Mouse (Mus musculus) stomach, embryonic 16.5 days (tissue): ENCODE measurements around the gene Sgip1. TPM values are rescaled to one million over a fixed set of nuclear protein-coding genes. Genes with fewer than 3 reads are reported as not detected.

Experiments
- ATAC-seq: fragments of 200-750 bp; cut with Nextera tagmentation; 2 replicates; pipeline ENCODE4 v1.8.0; 2017; ENCODE audit warnings: moderate number of reproducible peaks, moderate TSS enrichment; ENCODE audit not compliant: insufficient read depth, low FRiP score
- H3K27ac ChIP-seq: fragments of 300-500 bp; sonication (generic); 2 replicates; pipeline ENCODE4 v1.5.1; 2014; ENCODE audit warnings: low read length
- H3K27me3 ChIP-seq: fragments of 300-500 bp; sonication (generic); 2 replicates; pipeline ENCODE4 v1.6.1; 2014; ENCODE audit warnings: low read length, control low read depth, mixed read lengths; ENCODE audit not compliant: control insufficient read depth, insufficient read depth
- H3K36me3 ChIP-seq: fragments of 300-500 bp; sonication (generic); 2 replicates; pipeline ENCODE4 v1.6.1; 2014; ENCODE audit warnings: low read length; ENCODE audit not compliant: control insufficient read depth, insufficient read depth
- H3K4me1 ChIP-seq: fragments of 300-500 bp; sonication (generic); 2 replicates; pipeline ENCODE4 v1.6.1; 2014; ENCODE audit warnings: low read length, control low read depth, mixed read lengths; ENCODE audit not compliant: control insufficient read depth, insufficient read depth
- H3K4me2 ChIP-seq: fragments of 300-500 bp; sonication (generic); 2 replicates; pipeline ENCODE4 v1.6.1; 2014; ENCODE audit warnings: low read depth, low read length, mixed read lengths
- H3K4me3 ChIP-seq: fragments of 300-500 bp; sonication (generic); replicated peaks from 2 replicates; pipeline ENCODE4 v1.5.1; 2014; ENCODE audit warnings: mild to moderate bottlenecking, low read length
- H3K9ac ChIP-seq: fragments of 300-500 bp; sonication (generic); 2 replicates; pipeline ENCODE4 v1.6.1; 2014; ENCODE audit warnings: low read length
- H3K9me3 ChIP-seq: fragments of 300-500 bp; sonication (generic); replicated peaks from 2 replicates; pipeline ENCODE4 v1.6.1; 2016; ENCODE audit warnings: low read length, control low read depth; ENCODE audit not compliant: control insufficient read depth
- WGBS: fragments of 180-500 bp; shearing (Covaris S2); extraction: QIAGEN DNeasy Blood & Tissue Kit; methylation state at CpG from one replicate; pipeline ENCODE4 v1.1.7; 2014; 5-methylcytosine and 5-hydroxymethylcytosine counted together
- polyA plus RNA-seq: library from polyadenylated mRNA; unstranded; fragments of >200 nt; fragmentation: Nextera tagmentation; extraction: Ambion mirVana; gene quantifications from 2 replicates; pipeline ENCODE4 v1.2.1, GENCODE M21; 2015

Gene Sgip1
- polyA plus RNA-seq, 1 experiment from 2014 or later, result 7.9 TPM

- no peak overlapping the region for H3K4me2 ChIP-seq
- H3K9ac ChIP-seq, result no peak overlapping the region
- no peak overlapping the region for H3K27ac ChIP-seq
- 80% methylated on average over 11 of the region's 11 CpGs for WGBS
- no peaks in the 10 kb centered on the region for H3K36me3 ChIP-seq
- no peak for ATAC-seq
- no peaks in the 10 kb centered on the region for H3K4me1 ChIP-seq
- H3K4me3 ChIP-seq, result no peak overlapping the region
- no peaks in the 10 kb centered on the region for H3K9me3 ChIP-seq
- no peaks in the 10 kb centered on the region for H3K27me3 ChIP-seq
Observed at GRCm38 (mm10) chr4:102840956-102841729, 100.0 kb downstream of the Sgip1 start.

- Histone ChIP-seq H3K9ac (no peak overlapping the region), H3K27ac (no peak overlapping the region), H3K4me1 (no peaks in the 10 kb centered on the region), H3K27me3 (no peaks in the 10 kb centered on the region), H3K4me2 (no peak overlapping the region), H3K9me3 (no peaks in the 10 kb centered on the region), H3K36me3 (no peaks in the 10 kb centered on the region), H3K4me3 (no peak overlapping the region)
- ATAC-seq, result no peak
- 82% methylated on average over 6 of the region's 6 CpGs for WGBS
Observed at GRCm38 (mm10) chr4:102850498-102850897, 109.4 kb downstream of the Sgip1 start.

GRCm38 (mm10) chr4:102851161-102851560 lies 110.1 kb downstream of the Sgip1 start:
- H3K27me3 ChIP-seq, result no peaks in the 10 kb centered on the region
- 70% methylated on average over 1 of the region's 1 CpGs for whole genome bisulfite sequencing
- no peaks in the 10 kb centered on the region for H3K4me1 ChIP-seq
- no peaks in the 10 kb centered on the region for H3K9me3 ChIP-seq
- no peaks in the 10 kb centered on the region for H3K36me3 ChIP-seq
- no peak for ATAC-seq
- no peak overlapping the region for H3K27ac ChIP-seq
- no peak overlapping the region for H3K4me2 ChIP-seq
- H3K9ac ChIP-seq, result no peak overlapping the region
- no peak overlapping the region for H3K4me3 ChIP-seq

- Histone ChIP-seq H3K9ac (no peak overlapping the region), H3K36me3 (no peaks in the 10 kb centered on the region), H3K27me3 (no peaks in the 10 kb centered on the region), H3K27ac (no peak overlapping the region), H3K9me3 (no peaks in the 10 kb centered on the region), H3K4me2 (no peak overlapping the region), H3K4me3 (no peak overlapping the region), H3K4me1 (no peaks in the 10 kb centered on the region)
- 88% methylated on average over 3 of the region's 3 CpGs for WGBS
- no peak for ATAC-seq
Observed at GRCm38 (mm10) chr4:102852290-102852689, 111.2 kb downstream of the Sgip1 start.

GRCm38 (mm10) chr4:102852808-102853207 lies 111.7 kb downstream of the Sgip1 start:
- no peaks in the 10 kb centered on the region for H3K9me3 ChIP-seq
- ATAC-seq, result no peak
- no peak overlapping the region for H3K27ac ChIP-seq
- H3K4me3 ChIP-seq, result no peak overlapping the region
- H3K4me1 ChIP-seq, result no peaks in the 10 kb centered on the region
- H3K4me2 ChIP-seq, result no peak overlapping the region
- no peaks in the 10 kb centered on the region for H3K36me3 ChIP-seq
- no peaks in the 10 kb centered on the region for H3K27me3 ChIP-seq
- H3K9ac ChIP-seq, result no peak overlapping the region
- WGBS, result 74% methylated on average over 5 of the region's 5 CpGs

GRCm38 (mm10) chr4:102853330-102854022 lies 112.4 kb downstream of the Sgip1 start:
- ATAC-seq, result no peak
- H3K9me3 ChIP-seq, result no peaks in the 10 kb centered on the region
- H3K4me2 ChIP-seq, result no peak overlapping the region
- H3K36me3 ChIP-seq, result no peaks in the 10 kb centered on the region
- no peak overlapping the region for H3K9ac ChIP-seq
- H3K4me1 ChIP-seq, result no peaks in the 10 kb centered on the region
- no peak overlapping the region for H3K27ac ChIP-seq
- 62% methylated on average over 9 of the region's 9 CpGs for WGBS
- no peak overlapping the region for H3K4me3 ChIP-seq
- no peaks in the 10 kb centered on the region for H3K27me3 ChIP-seq

- Histone ChIP-seq H3K4me1 (no peaks in the 10 kb centered on the region), H3K9ac (no peak overlapping the region), H3K27me3 (no peaks in the 10 kb centered on the region), H3K4me3 (no peak overlapping the region), H3K36me3 (no peaks in the 10 kb centered on the region), H3K9me3 (no peaks in the 10 kb centered on the region), H3K4me2 (no peak overlapping the region), H3K27ac (no peak overlapping the region)
- WGBS, result 74% methylated on average over 10 of the region's 10 CpGs
- peak; percentile 44; the same call in 1 of the 2 replicates for ATAC-seq
Observed at GRCm38 (mm10) chr4:102854928-102855892, 114.1 kb downstream of the Sgip1 start.

- Histone ChIP-seq H3K4me3 (no peak overlapping the region), H3K27me3 (no peaks in the 10 kb centered on the region), H3K9me3 (no peaks in the 10 kb centered on the region), H3K36me3 (no peaks in the 10 kb centered on the region), H3K27ac (no peak overlapping the region), H3K4me1 (no peaks in the 10 kb centered on the region), H3K4me2 (no peak overlapping the region), H3K9ac (no peak overlapping the region)
- ATAC-seq, result no peak
- 64% methylated on average over 7 of the region's 7 CpGs for WGBS
Observed at GRCm38 (mm10) chr4:102856086-102856485, 115.0 kb downstream of the Sgip1 start.
